Mouse (Mus musculus) B cell, adult 2 months (primary cell): ENCODE data around the gene Gramd2.
"Not testable (repeated sequence)": the region's sequence is repeated elsewhere in the genome, so short reads cannot be mapped to it uniquely, and the experiment has no call there.

Experiments
- DNase-seq, 2 experiments: peaks; one replicate each; pipeline ENCODE4 v3.0.0; 2022

Gramd2 gene

GRCm38 (mm10) chr9:59723791-59724442 lies 44.0 kb downstream of the Gramd2 start:
- DNase-seq = no peak

GRCm38 (mm10) chr9:59725515-59725914 lies 45.6 kb downstream of the Gramd2 start:
- no peak for DNase-seq

DNA sequence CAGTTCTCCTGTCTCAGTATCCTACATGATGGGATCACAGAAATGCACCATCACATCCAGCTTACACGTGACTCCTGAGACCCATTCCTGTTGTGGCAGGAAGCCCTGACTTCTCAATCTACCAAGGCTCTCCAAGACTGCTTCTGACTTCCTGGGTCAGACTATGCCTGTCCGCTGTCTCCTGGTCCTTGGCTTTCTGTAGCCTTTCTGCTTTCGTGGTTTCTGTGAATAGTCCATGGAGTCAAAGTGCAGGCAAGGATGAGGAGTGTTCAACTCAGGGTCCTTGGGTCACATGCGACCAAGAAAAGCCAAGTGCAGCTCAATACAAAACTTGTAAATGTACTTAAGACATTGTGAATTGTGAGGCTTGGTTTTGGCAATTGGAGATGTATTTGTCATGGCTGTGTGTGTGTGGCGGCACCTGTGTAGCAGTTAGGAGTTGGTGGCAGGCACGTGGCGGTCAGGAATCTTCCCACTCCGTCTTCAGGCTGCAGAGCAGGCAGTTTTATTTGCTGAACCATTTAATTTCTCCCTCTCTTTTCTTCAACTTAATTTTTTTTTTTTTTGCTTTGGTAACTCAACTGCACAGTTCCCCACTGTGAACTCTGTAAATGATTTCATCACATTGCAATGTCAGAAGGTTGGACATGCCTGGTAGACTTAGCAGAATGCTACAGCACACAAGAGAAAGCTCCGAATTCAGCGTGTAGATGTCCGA lies 47.8 kb downstream of the Gramd2 start:
- no peak for DNase-seq

DNA sequence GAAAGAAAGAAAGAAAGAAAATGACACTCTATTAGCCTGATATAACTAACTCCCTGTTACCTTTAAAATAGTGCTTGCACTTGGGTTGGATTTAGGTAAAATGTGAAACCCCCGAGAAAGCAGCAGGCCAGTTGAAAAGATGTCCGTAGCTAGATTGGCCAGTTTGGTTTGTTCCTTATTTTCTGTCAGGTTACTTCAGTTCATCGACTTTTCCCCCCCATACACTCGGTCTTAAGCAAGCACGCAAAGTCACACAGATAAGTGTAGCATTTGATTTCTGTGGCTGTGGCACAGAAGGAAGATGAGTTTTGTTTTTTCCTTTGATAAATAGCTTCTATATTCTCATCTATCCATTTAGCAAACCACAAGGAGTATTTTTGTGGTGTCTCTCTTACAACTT lies 51.2 kb downstream of the Gramd2 start:
- no peak for DNase-seq

DNA sequence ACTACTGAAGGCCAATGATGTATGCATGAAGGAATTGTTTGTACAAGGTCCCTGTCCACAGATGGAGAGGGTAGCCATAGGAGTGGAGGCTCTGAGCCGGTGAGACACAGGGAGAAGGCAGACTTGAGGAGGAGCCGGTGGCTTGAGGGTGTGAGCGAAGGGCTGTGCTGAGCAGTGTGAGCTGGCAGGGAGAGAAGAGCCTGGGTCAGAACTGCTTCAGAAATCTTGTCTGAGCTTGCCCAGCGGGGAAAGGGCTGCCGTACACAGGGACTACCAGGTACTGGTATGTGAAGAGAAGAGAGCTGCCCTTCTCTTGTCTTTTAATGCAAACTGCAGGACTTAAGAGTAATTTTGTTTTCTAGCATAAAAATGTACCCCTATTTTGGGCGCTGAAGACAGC lies 53.1 kb downstream of the Gramd2 start:
- DNase-seq = no peak

DNA sequence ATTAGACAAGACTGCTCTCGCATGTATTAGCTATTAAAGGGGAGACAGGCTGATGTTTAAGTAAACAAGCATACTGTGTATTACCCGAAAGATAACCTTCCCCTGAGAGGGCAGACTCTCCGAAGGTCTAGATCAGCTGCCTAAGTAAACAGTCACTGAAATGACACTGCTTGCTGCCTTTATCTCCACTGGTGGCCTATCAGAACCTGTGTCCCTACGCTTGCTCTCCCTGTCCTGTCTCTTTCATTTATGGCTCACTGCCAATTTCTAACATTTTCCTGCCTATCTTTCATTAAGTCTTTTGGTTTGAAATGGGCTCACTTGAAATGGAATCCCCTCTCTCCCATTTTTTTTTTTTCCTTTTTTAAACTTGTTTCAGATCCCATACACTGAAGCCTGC lies 55.5 kb downstream of the Gramd2 start:
- no peak for DNase-seq

GRCm38 (mm10) chr9:59740593-59740992 lies 60.6 kb downstream of the Gramd2 start:
- no peak for DNase-seq

GRCm38 (mm10) chr9:59743903-59744302 lies 64.0 kb downstream of the Gramd2 start:
- no peak for DNase-seq

DNA sequence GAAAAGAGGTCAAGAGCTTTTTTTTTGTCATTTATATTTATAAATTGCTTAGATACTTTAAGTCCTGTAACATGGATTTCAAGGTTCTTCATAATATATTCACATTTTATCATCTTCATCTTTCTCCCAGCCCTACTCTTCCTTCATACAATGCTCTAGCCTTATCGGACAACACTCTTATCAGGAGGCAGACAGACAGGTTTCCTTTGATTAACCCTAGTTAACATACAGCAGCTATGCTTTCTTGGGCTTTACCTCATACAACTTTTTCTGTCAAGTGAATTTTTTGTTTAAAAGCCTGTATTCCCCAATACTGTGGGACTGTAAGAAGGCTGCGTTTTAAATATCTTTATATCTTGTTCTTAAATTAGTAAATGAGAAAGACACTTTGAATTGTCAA lies 68.4 kb downstream of the Gramd2 start:
- no peak for DNase-seq

DNA sequence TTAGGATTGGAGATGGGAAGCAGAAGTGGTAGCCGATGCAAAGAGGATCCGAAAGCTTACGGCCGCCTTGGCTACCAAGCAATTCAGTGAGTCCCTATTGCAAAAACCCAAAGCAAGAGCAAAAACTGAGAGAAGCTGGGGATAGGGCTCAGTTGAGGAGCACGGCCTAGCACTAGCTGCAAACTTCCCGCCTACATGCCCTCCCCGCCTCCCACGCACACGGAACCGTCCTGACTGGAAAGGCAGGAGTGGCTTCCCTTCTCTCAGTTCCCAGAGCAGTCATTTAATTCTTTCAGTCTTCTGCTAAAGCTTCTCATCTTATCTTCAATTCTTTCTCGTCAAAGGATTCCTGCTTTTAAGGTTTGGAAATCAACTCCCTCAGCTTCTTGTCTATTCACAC lies 69.0 kb downstream of the Gramd2 start:
- DNase-seq = no peak

DNA sequence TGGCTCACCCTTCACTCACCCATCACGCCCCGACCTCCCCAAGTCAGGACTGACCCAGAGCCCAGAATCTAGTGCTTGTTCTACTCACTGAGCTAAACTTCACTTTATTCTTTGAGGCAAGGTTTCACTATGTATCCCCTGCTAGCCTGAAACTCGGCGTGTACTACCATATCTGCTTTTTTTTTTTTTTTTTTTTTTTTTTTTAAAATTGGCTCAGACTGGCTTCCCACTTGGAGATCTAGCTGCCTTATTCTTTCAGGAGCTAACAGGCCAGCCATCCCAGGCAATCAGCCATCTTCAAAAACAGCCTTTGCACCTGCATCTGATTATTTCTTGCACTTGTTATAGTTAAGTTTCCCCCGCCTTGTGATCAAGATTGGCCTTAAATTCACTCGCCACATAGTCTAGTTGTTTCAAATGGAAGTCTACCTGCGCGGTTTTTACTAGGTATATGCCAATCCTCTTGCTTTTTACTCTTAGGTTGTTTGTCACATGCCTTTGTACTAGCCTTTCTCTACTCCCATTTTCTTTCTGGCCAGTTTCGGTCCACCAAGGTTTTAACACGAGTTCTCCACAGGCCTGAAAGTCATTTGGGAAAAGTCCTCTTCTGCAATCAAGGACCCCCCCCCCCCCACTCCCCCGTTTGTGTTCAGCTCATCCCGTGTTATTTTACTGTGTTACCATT lies 69.8 kb downstream of the Gramd2 start:
- no peak for DNase-seq

GRCm38 (mm10) chr9:59750267-59751065 lies 70.5 kb downstream of the Gramd2 start, which contains the start of the genes Senp8 and Myo9a:
Gene Senp8, minus strand, starts transcription at chr9:59750710.
Gene Myo9a, plus strand, starts transcription at chr9:59750896.
- DNase-seq = peak; percentile 100

DNA sequence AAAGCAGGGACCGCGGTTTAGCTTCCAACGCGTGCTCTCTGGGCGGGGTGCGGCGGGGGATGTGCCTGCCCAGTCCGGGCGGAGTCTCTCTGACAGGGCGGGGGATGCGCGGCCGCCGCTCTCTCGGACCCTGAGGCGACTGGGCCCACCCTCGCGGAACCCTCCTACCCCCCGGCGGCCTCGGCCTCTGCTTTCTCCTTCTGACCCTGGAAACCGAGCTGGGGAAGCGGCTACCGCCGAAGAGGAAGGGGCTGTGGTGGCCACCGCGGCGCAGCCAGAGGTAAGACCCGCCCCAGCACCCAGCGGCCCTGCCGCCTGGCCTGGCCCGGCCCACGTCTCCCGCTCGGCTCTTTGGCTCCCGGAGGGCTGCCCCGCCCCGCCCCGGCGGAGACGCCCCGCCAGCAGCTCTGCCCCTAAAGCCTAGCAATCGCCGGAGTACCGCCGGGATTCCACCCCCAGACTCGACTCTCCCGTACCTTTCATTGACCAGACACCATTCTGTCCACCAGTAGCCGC lies 71.2 kb downstream of the Gramd2 start:
- peak in 1 of 2 experiments; percentile 76 for DNase-seq

GRCm38 (mm10) chr9:59751966-59752365 lies 72.0 kb downstream of the Gramd2 start:
- no peak for DNase-seq

GRCm38 (mm10) chr9:59755199-59755598 lies 75.3 kb downstream of the Gramd2 start:
- no peak for DNase-seq

DNA sequence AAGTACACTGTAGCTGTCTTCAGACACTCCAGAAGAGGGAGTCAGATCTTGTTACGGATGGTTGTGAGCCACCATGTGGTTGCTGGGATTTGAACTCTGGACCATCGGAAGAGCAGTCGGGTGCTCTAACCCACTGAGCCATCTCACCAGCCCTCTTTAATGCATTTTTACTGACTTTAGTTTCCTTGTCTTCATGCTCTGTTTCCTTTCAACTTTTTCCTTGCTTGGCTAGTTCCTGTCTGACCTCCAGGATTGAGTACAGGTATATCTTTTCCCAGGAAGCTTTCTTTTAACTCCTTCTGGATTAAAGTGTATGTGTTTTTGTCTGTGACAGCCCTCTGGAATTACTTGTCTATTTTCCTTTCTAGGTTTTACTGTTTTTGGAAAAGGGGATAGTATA lies 77.1 kb downstream of the Gramd2 start:
- not testable (repeated sequence) for DNase-seq

GRCm38 (mm10) chr9:59760515-59760914 lies 80.6 kb downstream of the Gramd2 start:
- DNase-seq = no peak

GRCm38 (mm10) chr9:59766966-59767461 lies 87.1 kb downstream of the Gramd2 start:
- not testable (repeated sequence) for DNase-seq
